Mouse (Mus musculus) kidney, postnatal 14 days (tissue): Measurements from ENCODE around the gene Srpr.

Experiments
- DNase-seq: peaks from one replicate; pipeline ENCODE4 v3.0.0; 2022; ENCODE audit warnings: mixed read lengths

Srpr gene

GRCm38 (mm10) chr9:35199772-35200471 is at the start of gene Srpr, which contains the start of gene Tirap:
TSS of gene Srpr (plus strand) at chr9:35200175.
TSS of gene Tirap (minus strand) at chr9:35200291.
- peak; percentile 93 for DNase-seq

- DNase-seq, result no peak
Observed at GRCm38 (mm10) chr9:35152923-35153322, 47.1 kb upstream of the Srpr start.

- peak; percentile 39 for DNase-seq
Observed at GRCm38 (mm10) chr9:35156002-35156710, 43.8 kb upstream of the Srpr start.

- DNase-seq, result no peak
Observed at GRCm38 (mm10) chr9:35156862-35157261, 43.1 kb upstream of the Srpr start.

- no peak for DNase-seq
Observed at GRCm38 (mm10) chr9:35158477-35158876, 41.5 kb upstream of the Srpr start.

GRCm38 (mm10) chr9:35160662-35161061 is 39.3 kb upstream of the Srpr start:
- no peak for DNase-seq

GRCm38 (mm10) chr9:35161721-35162120 is 38.3 kb upstream of the Srpr start:
- no peak for DNase-seq

GRCm38 (mm10) chr9:35163011-35163690 is 36.8 kb upstream of the Srpr start:
- DNase-seq, result peak; percentile 26

- DNase-seq, result no peak
Observed at GRCm38 (mm10) chr9:35164142-35164874, 35.7 kb upstream of the Srpr start.

- peak; percentile 58 for DNase-seq
Observed at GRCm38 (mm10) chr9:35166144-35166797, 33.7 kb upstream of the Srpr start.

- DNase-seq, result peak; percentile 78
Observed at GRCm38 (mm10) chr9:35166798-35167635, 33.0 kb upstream of the Srpr start.

GRCm38 (mm10) chr9:35170071-35170470 is 29.9 kb upstream of the Srpr start:
- DNase-seq, result no peak

GRCm38 (mm10) chr9:35173331-35173730 is 26.6 kb upstream of the Srpr start:
- no peak for DNase-seq

GRCm38 (mm10) chr9:35175251-35176123 is 24.5 kb upstream of the Srpr start, which contains the start of gene Dcps:
TSS of gene Dcps (minus strand) at chr9:35176061.
- peak; percentile 95 for DNase-seq

- DNase-seq, result no peak
Observed at GRCm38 (mm10) chr9:35176124-35176659, 23.8 kb upstream of the Srpr start.

GRCm38 (mm10) chr9:35182832-35183231 is 17.1 kb upstream of the Srpr start:
- no peak for DNase-seq

- DNase-seq, result no peak
Observed at GRCm38 (mm10) chr9:35183359-35183758, 16.6 kb upstream of the Srpr start.

GRCm38 (mm10) chr9:35186430-35186829 is 13.5 kb upstream of the Srpr start:
- DNase-seq, result no peak

GRCm38 (mm10) chr9:35187351-35187903 is 12.5 kb upstream of the Srpr start:
- DNase-seq, result no peak

GRCm38 (mm10) chr9:35188700-35189099 is 11.3 kb upstream of the Srpr start:
- DNase-seq, result peak; percentile 45
